Mouse (Mus musculus) mouse embryonic stem cell (cell line): ENCODE results near the gene Frs2.

Source experiments
- in situ Hi-C, 2 experiments: fragments of 300-500 bp; cut with MboI; formaldehyde crosslinking; loops; 1 replicate in 1 of 2; 3 replicates in 1 of 2; pipeline ENCODE4 v1.14.3; 2019 to 2020; ENCODE audit warnings: low sequenced_read_pairs in 2 of 2, low pct_unique_long_range_greater_than_20kb in 1 of 2, mixed read lengths in 1 of 2; ENCODE audit not compliant: unreplicated experiment in 1 of 2

Frs2 gene

DNA sequence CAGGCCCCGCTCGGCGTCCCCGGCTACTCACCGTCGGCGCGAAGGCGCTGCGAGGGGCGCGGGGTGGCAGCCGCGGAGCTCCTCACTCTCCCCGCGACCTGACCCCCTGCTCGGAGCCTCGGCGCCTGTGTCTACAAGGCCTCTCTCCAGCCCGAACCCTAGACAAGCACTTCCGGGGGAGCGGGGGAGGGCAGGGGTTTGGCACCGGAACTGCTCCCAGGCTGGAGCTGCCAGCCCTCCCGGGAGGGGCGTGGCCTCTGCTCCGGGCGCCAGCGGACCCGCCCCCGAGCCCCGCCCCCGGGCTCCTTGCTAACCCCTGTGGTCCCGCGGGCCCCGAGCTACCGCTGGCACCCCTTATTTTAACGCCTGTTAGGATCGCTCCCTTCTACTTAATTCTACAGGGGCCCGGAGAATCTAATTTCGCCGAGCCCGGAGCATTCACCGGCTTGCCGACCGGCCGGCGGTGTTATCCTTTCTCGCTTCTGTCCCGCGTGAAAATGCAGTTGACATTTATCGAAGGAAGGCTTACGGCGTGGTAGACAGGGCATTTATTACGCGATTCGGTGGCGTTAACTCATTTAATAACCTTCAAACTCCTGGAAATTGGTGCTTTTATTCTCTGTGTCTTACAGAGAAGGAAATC, at the start of gene Frs2:
Gene Frs2, minus strand, starts transcription at position 174 of the 643 bp plus-strand sequence.
- in situ Hi-C loops: no loop called here

DNA sequence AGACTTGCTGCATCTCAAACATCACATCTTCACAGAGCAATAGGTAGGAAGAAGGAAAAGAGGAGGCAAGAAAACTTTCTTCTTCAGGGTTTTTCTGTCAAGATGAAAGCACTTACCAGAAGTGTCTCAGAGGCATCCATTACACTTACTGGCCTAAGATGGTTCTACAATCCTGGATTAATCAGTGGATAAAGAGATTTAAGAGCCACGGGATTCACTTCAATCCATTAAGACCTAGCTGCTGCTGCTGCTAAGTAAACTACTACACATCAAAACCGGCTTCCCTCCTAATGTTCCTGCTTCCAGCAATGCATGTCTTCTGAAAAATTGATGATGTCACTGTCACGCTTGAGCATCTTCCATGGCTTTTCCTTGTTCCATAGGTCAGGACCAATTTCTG, 48.4 kb upstream of the Frs2 start:
- in situ Hi-C loops: no loop called here

DNA sequence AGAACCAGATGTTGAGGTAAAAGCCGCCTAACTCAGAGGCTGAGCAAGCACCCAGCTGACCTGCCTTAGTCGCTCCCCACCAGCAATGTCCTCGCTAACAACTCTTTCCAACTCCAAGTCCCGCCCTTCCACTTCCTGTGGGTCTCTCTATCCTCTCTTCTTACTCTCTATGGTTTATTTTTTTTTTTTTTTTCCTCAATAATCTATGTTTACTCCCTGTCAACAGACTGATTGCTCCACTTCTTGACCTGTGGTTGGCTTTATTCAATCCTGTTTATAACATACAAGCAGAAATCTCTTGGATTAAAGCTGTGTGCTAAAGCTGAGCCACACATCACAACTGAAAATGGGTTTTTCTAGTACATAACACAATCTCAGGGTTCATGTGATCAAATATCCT, 47.4 kb upstream of the Frs2 start:
- in situ Hi-C loops: no loop called here

DNA sequence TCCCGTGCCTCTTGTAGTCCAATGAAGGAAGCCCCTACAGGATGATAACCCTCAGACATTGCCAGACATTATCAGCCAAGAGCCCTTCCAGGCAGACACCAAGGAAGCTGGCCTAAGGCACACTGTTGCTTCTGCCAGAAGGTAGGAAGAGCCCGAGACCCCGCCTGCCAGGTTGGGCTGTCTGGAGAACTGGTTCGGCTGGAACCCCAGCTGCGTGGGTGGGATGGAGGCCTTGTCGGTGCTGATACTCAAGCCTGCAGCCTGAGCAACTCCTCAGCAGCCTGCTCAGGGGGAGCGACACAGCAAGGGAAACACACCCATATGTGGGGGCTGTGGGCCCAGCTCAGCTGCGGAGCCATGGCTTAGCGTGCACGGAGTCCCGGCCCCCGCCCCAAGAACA, 46.7 kb upstream of the Frs2 start:
- in situ Hi-C loops: no loop called here

DNA sequence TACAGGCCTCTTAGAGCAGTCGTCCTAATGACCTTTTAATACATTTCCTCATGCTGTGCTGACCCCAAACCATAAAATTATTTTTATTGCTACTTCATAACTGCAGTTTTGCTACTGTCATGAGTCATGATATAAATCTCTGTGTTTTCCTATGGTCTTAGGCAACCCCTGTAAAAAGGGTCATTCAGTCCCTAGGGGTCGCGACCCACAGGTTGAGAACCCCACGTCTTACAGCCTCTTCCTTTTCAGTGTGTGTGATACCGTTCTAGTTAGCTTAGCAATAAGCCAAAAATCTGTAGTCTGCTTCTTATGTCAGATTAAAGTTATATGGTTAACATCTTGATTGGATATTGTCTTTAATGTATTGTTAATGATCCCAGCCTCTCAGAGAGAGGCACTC, 45.0 kb upstream of the Frs2 start:
- in situ Hi-C loops: no loop called here

DNA sequence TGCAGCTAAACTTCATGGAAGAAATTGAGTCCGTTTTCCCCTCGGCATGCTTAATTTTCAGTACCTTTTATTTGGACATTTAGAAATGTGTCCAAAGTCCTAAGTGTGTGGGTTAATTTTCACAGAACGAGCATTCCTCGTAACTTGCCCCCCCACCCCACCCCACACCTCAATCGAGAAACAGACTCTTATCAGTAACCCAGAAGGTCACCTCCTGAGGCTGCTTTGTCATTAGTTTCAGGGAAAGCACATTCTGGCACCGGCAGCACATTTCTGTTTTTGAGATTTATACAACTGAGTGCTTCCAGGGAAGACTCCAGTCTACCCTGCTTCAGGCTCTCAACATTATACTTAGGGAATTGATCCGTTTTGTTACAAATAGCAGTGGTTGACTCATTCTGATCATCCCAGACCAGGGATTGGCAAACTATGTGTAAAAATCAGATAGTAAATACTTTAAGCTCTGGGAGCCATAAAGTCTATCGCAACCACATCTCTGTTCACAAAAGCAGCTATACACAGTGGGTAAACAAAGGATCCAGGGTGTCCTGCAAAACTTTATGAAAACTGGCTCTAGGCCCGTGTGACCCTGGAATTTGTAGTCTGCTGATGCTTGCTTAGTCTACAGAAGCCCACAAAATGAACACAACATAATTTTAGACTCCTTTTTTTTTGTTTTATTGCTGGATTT, 37.2 kb upstream of the Frs2 start:
- in situ Hi-C loops: no loop called here

DNA sequence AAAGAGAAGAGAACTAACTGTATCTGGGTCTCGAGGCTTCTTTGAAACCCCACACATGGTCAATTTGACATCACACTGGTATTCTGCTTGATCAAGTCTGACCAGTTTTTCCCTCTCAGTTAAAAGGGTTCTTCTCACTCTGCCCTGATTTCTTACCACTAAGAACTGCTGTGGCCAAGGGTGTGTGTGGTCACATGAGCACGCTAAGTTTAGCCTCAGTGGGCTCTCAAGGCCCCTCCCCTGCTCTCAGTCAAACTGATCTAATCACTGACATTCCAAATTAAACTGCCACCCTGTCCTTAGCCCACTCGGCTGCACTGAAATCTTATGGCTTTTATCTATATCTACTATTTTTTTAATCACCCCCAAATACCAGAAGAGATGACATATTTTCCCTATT, 32.8 kb upstream of the Frs2 start:
- in situ Hi-C loops: no loop called here

DNA sequence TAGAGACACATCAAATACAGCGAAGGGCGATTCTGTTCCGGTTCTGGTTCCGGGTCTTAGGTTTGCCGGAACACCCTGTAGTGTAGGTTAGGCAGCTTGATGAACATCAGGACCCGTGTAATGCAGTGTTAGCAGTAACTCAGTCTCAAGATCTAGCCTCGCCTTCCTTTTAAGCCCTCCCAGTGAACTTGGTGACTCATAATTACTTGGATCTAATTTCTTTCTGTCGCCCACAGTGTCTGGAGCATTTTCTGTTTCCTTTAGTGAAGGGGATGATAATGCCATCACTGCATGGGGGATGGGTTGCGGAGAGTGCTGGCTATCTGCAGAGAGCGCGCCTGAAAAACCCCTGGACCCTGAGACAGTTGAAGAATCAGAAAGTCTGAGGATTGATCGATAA, 26.3 kb upstream of the Frs2 start:
- in situ Hi-C loops: no loop called here

DNA sequence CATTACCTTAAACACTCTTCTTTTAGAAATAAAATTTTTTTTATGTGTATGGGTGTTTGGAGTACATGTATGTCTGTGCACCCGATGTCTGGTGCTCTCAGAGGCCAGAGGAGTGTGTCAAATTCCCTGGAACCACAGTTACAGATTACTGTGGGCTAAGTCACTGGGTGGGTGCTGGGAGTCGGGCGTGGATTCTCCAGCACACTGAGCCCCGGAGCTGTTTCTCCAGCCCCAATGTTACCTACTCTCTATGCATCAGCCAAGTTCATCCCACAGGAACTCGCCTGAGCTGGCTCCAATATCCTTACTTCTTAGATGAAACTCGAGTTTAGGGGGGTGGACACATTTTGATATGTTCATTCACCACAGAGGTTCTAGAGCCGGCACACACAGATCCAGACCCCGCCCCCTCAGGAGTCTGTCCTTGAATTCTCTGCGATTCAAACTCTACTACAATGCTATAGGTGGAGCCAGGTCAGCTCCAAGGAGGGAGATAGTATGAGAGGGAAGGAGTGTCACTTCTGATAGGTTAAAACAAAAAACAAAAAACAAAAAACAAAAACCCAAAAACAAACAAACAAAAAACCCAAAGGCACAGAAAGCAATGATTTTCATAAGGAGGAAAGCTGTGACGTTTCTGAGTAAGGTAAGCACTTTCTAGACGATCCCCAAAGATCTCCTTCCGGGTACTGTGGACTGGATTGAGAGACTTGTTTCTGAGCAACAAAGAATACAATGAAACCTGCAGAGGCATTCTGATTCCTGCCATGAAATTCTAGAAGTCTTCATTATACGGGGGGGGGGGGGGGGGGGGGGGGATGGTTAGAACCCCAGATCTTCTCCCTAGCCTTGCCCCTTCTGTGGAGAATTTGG, 25.5 kb upstream of the Frs2 start:
- in situ Hi-C loops: no loop called here

DNA sequence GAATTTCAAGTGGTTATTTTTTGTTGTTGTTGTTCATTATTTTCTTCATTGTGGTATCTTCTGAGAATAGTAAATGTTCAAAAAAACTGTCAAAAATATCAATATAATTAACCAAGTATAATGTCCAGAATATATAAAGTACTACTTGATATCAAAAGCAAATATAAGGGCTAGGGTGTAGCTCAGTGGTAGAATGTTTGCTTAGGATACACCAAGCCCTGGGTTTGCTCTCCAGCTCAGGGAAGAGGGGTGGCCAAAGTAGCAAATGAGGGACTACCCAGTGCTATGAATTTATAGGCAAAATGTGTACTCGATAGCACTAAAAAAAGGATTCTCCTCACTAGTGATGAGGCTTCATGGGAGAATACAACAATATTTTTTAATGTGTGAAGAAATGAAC, 24.8 kb upstream of the Frs2 start:
- in situ Hi-C loops: no loop called here

DNA sequence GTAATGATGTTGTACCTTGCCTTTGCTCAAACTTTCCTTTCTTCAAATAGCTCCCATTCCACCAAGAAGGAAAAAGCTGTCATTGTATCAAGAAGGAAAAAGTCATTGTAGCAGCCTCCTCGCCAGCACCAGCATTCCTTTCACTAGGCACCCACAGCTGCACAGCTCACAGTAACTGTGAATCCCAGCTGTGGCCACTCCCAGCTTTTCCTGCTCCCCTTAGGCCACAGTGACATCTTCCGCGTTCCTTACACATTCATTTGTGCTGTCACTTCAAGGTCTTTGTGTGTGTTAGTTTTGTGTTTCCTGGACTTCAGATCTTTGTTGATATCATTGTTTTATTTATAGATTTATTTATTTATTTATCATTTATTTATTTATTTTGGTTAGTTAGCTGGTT, 23.7 kb upstream of the Frs2 start:
- in situ Hi-C loops: no loop called here

DNA sequence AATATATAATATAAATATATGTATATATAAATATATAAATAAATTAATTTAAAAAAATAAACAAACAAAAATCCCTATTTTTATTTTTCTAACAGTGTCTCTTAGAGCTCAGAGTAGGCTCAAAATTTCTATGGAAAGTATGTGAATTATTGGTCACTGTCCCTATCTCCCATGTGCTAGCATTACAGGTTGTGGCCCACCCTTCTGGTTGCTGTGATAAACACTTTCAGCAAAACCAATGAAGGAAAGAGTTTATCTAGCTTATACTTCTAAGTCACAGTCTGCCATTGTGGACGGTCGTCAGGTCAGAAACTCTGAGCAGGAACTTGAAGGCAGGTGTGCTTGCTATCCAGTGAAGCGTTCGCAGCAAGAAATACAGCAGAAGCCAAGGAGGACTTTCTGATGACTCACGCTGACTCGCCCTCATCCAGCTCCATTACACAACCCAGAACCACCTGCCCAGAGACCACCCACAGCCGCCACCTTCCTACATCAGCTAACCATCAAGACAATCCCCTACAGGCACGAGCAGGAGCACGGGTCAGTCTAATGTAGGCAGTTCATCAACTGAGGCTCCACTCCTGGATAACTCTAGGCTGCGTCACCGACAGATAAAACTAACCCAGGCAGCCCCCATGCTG, 18.6 kb upstream of the Frs2 start:
- in situ Hi-C loops: no loop called here

DNA sequence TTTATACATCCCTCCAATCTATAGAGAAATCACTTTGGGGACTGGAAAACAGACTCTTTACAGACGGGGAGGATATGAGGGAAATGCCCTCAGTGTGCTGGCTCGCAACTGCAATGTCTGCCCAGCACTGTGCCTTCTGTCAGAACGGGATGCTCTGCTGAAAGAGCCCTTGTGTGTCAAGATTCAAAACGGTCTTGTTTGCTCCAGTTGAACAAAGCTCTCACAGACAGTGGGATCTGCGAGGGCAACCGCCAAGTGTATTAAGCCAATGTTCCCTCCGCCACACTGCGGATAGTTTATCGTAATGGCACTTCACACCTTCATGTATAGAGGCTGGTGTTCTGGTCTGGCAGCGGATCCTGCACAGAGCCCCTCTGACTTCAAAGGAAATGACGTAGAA, 14.3 kb upstream of the Frs2 start:
- in situ Hi-C loops: no loop called here

DNA sequence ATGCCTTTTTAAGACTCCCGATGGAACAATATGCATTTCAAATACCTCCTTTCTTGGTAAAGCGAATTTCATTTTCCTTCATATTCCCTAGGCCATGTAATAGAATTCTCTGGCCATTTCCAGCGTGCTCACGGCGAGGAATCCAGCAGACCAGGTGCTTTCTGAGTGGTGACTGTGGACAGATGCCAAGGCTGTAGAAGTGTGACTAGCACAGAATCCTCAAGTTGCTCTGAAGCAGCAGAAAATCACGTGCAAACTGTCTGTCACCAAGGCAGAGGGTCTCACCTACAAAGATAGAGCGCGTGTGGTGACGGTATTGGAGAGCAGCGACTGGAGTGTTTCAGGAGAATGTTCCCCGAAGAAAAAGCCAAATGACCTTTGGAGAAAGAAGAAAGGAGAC, 11.8 kb upstream of the Frs2 start:
- in situ Hi-C loops: no loop called here

DNA sequence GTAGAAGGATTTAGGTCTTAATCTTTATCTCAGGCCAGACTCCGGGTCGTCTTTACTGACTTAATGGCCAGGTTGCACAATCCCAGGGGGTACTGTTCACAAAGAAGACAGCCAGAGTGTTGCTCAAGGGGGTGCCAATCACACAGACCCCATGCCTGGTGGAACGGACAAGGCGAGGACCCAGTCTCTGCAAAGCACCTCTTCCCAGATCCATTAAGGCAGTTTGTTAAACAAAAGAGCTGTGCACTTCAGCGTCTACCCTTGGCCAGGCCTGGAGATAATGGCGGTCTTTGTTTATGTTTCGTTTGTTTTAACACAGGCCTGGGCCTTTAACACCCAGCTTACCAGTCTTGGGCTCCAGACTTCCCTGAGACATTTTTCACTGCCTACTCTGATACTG, 3.9 kb upstream of the Frs2 start:
- in situ Hi-C loops: no loop called here

DNA sequence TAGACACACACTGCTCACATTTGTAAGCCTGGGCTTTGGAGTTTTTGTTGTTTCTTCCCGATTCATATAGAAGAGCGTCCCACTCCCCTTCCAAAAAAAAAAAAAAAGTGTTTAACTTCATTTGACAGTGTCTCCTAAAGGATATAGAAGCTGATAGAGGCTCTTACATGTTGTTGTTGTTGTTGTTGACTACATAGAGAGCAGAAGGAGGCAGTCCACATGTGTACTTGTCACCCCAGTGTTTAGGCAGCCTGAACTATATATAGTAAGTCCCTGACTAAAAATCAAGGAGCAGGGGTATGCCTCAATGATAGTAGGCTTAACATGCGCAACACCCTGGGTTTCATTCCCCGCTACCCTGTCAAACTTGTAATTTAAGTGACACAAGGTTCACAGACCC, 3.3 kb upstream of the Frs2 start:
- in situ Hi-C loops: no loop called here

DNA sequence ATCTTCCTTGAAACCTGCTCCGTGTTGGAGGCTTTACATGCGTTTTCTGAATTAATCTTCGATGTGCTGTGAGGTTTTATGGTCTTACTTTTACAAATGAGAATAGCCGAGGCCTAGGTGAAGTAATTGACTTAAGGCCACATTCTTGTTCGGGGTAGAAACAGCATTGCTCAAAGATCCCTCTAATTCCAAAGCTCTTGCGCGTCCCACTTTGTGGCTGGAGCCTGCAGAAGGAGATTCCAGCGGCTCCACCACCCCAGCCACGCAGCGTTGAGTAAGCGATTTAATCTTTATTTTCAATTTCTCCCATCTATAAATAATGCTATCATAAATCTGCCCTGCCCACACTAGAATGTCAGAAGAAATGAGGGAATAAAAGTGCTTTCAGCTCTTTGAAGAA, 2.9 kb upstream of the Frs2 start:
- in situ Hi-C loops: no loop called here

DNA sequence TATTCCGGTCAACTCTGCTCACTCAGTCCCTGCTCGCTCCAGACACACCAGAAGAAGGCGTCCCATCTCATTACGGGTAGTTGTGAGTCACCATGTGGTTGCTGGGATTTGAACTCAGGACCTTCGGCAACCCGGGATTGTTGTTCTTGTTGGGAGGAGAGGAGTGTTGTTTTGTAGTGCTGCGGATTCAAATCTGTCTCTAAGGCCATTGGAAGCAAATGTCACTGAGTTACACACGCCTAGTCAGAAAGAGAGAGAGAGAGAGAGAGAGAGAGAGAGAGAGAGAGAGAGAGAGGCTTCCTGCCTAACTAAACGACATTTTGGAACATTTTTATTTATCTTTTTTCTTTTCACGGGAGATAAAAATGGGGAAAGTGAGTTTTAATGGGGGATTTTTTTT, 2.4 kb upstream of the Frs2 start:
- in situ Hi-C loops: no loop called here

DNA sequence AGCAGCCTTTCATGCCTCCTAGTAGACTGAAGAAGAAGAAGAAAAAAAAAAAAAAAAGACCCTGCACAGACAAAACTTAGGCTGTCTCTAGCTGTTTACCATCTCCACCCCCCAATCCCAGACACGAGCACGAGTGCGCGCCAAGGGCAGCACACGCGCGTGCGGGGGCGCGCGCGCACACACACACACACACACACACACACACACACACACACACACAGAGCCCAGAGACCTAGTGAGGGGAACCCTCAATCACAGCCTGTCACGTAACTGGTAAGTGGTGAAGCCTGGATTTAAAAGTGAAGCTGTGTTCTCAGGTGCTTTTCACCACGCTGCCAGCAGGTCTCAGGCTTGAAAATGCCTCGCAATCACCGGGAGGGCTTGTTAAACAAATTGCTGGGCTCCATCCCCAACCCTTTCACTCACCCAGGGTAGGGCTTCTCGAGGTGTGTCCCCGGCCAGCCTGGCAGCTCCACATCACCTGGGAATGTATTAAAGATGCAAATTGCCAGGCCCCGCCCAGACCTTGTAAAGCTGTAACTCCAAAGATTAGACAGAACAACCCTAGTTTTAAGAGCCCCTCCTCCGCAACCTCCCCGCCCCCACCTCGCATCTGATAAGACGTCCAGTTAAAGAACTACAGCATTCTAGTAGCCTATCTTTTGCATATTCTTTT, 1.7 kb upstream of the Frs2 start:
- in situ Hi-C loops: no loop called here
